Mouse (Mus musculus): ENCODE measurements around the gene Gys1.
"Not testable (repeated sequence)": the region's sequence is repeated elsewhere in the genome, so short reads cannot be mapped to it uniquely, and the experiment has no call there.

Gys1 gene

GRCm38 (mm10) chr7:45477003-45477402, 42.4 kb downstream of the Gys1 start:
- in situ Hi-C loops (cut with MboI, MseI): no loop called here

GRCm38 (mm10) chr7:45478774-45479173, 44.1 kb downstream of the Gys1 start:
- in situ Hi-C loops (cut with MboI, MseI): no loop called here

- in situ Hi-C loops (cut with MboI, MseI): not testable (repeated sequence)
Measured at GRCm38 (mm10) chr7:45480310-45480709, 45.7 kb downstream of the Gys1 start.

GRCm38 (mm10) chr7:45481374-45481927, 46.8 kb downstream of the Gys1 start, which contains the start of gene Tulp2:
Tulp2 (plus strand) TSS chr7:45481877.
- in situ Hi-C loops (cut with MboI, MseI): no loop called here

GRCm38 (mm10) chr7:45482166-45482565, 47.5 kb downstream of the Gys1 start:
- in situ Hi-C loops (cut with MboI, MseI): no loop called here

- in situ Hi-C loops (cut with MboI, MseI): not testable (repeated sequence)
Measured at GRCm38 (mm10) chr7:45484985-45485384, 50.3 kb downstream of the Gys1 start.

GRCm38 (mm10) chr7:45486158-45486557, 51.5 kb downstream of the Gys1 start:
- in situ Hi-C loops (cut with MboI, MseI): no loop called here

GRCm38 (mm10) chr7:45486761-45487415, 52.2 kb downstream of the Gys1 start, which contains the start of gene Gm45808:
Gm45808 (minus strand) TSS chr7:45486811.
- in situ Hi-C loops (cut with MboI, MseI): no loop called here

GRCm38 (mm10) chr7:45487861-45488292, 53.2 kb downstream of the Gys1 start:
- in situ Hi-C loops (cut with MboI, MseI): no loop called here

- in situ Hi-C loops (cut with MboI, MseI): no loop called here
Measured at GRCm38 (mm10) chr7:45488293-45489204, 53.9 kb downstream of the Gys1 start, which contains the start of gene Dhdh. Dhdh (minus strand) TSS chr7:45488805.

- in situ Hi-C loops (cut with MboI, MseI): no loop called here
Measured at GRCm38 (mm10) chr7:45489578-45489977, 54.9 kb downstream of the Gys1 start.

- in situ Hi-C loops (cut with MboI, MseI): no loop called here
Measured at GRCm38 (mm10) chr7:45490822-45491221, 56.2 kb downstream of the Gys1 start.

- in situ Hi-C loops (cut with MboI, MseI): no loop called here
Measured at GRCm38 (mm10) chr7:45491264-45491663, 56.6 kb downstream of the Gys1 start.

- in situ Hi-C loops (cut with MboI, MseI): no loop called here
Measured at GRCm38 (mm10) chr7:45492225-45492844, 57.7 kb downstream of the Gys1 start.

- in situ Hi-C loops (cut with MboI, MseI): no loop called here
Measured at GRCm38 (mm10) chr7:45492951-45493350, 58.3 kb downstream of the Gys1 start.

GRCm38 (mm10) chr7:45494548-45494947, 59.9 kb downstream of the Gys1 start:
- in situ Hi-C loops (cut with MboI, MseI): no loop called here

- in situ Hi-C loops (cut with MboI, MseI): no loop called here
Measured at GRCm38 (mm10) chr7:45498427-45498826, 63.8 kb downstream of the Gys1 start.
